Mouse (Mus musculus) cerebellum, adult 11 months (tissue): ENCODE data around the gene Naip2.

ENCODE experiments used
- DNase-seq: peaks from one replicate; pipeline ENCODE4 v3.0.0; 2022

Gene Naip2

GRCm38 (mm10) chr13:100107652-100108472 lies 94.0 kb downstream of the Naip2 start, which contains the start of gene Serf1:
Serf1 (plus strand) TSS chr13:100108012.
- peak; percentile 79 for DNase-seq

- peak; percentile 89 for DNase-seq
Observed at GRCm38 (mm10) chr13:100103748-100104254, 98.1 kb downstream of the Naip2 start, which contains the start of gene Bdp1. Bdp1 (minus strand) TSS chr13:100104070.

GRCm38 (mm10) chr13:100103052-100103658 lies 98.7 kb downstream of the Naip2 start:
- DNase-seq, result no peak

DNA sequence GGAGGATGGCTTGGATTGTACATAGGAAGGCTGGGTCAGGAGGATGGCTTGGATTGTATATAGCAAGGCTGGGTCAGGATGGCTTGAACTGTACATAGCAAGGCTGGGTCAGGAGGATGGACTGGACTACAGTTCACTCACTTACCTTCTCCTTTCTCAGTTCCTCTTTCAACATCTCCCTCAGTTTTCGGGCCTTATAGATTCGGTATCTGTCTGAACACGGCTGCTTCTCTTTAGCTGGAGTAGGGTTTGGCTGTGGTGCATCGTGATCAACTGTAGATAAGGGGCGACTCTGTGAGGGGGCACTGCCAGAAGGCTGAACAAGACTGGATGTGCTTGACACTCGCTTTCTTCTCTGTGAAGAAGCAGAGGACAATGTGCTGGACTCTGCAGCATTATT lies 103.1 kb downstream of the Naip2 start:
- DNase-seq, result no peak
